Comparison of ENCODE assay signal across 17 mouse cellular contexts in genomic region chr6:47983936-47984335, GRCm38 (mm10). TPM values are rescaled to one million over a fixed set of nuclear protein-coding genes. Genes with fewer than 3 reads are reported as not detected.
DNase-seq lines count a peak whose midpoint lies in the region; ATAC-seq and TF ChIP-seq lines count a peak whose summit lies in the region.
"Had no signal": no experiment of that assay in that cellular context is flagged by ENCODE, and none has a peak within 500 bp of the region (broad histone marks: within the 10 kb centered on the region; RNA-seq: fewer than 3 reads in every experiment).

No protein-coding gene starts in this region.

- H3K9ac ChIP-seq in heart, embryonic 12.5 days: no peak overlapping the region
- H3K9ac ChIP-seq in ES-E14 (ENCODE audit: insufficient read depth, low read depth, low read length, poor library complexity, severe bottlenecking): no peak overlapping the region
- H3K9ac ChIP-seq in intestine, embryonic 15.5 days: no peak overlapping the region
- H3K9ac ChIP-seq in stomach, embryonic 16.5 days (ENCODE audit: low read length): no peak overlapping the region
- H3K9ac ChIP-seq: forebrain, embryonic 15.5 days; heart, embryonic 15.5 days; kidney, embryonic 15.5 days; liver, postnatal 0 days had no signal

- in situ Hi-C loops in ES-E14 (cut with MboI; ENCODE audit: low sequenced_read_pairs in 2 of 2, unreplicated experiment in 2 of 2): no loop called here

- ATAC-seq in heart, embryonic 12.5 days (ENCODE audit: insufficient number of reproducible peaks, low FRiP score): no peak
- ATAC-seq in intestine, embryonic 15.5 days: peak; percentile 53
- ATAC-seq in stomach, embryonic 16.5 days (ENCODE audit: insufficient read depth, low FRiP score): peak; percentile 37; the same call in 1 of the 2 replicates
- ATAC-seq: forebrain, embryonic 15.5 days; liver, postnatal 0 days had no signal

- peak; percentile 71 for DNase-seq in heart, adult 11 months
- peak; percentile 25 for DNase-seq in ES-E14 (ENCODE audit: low read depth, low spot score)
- DNase-seq in gastrocnemius, adult 18-20 months (ENCODE audit: low spot score): no peak
- DNase-seq in thymus, postnatal 4 days: no peak
- DNase-seq: adrenal gland, adult 2 months; gastrocnemius, adult 2 months; heart, adult 18-20 months; liver; liver, postnatal 0 days had no signal

- peaks cover 83% of the 10 kb centered on the region for H3K27me3 ChIP-seq in heart, embryonic 12.5 days (replicated peaks)
- H3K27me3 ChIP-seq in intestine, embryonic 15.5 days (replicated peaks): no peaks in the 10 kb centered on the region
- H3K27me3 ChIP-seq in stomach, embryonic 16.5 days (ENCODE audit: control insufficient read depth, insufficient read depth, low read length): no peaks in the 10 kb centered on the region
- H3K27me3 ChIP-seq: forebrain, embryonic 15.5 days; kidney, embryonic 15.5 days had no signal

- no peaks in the 10 kb centered on the region for H3K4me1 ChIP-seq in heart, embryonic 12.5 days (replicated peaks)
- H3K4me1 ChIP-seq in ES-E14 (ENCODE audit: control insufficient read depth in 2 of 2, insufficient read depth in 2 of 2, low read length in 2 of 2, poor library complexity in 1 of 2): peaks cover 4 to 7% of the 10 kb centered on the region in 2 experiments; a peak in 2 of 4 replicates
- H3K4me1 ChIP-seq in intestine, embryonic 15.5 days (replicated peaks): no peaks in the 10 kb centered on the region
- H3K4me1 ChIP-seq in stomach, embryonic 16.5 days (ENCODE audit: control insufficient read depth, insufficient read depth, low read length): no peaks in the 10 kb centered on the region
- H3K4me1 ChIP-seq: forebrain, embryonic 15.5 days; heart, embryonic 15.5 days; kidney, embryonic 15.5 days had no signal

- no peak overlapping the region for H3K4me3 ChIP-seq in heart, embryonic 12.5 days
- H3K4me3 ChIP-seq in ES-E14 (ENCODE audit: insufficient read depth in 1 of 2, low read depth in 1 of 2, low read length in 2 of 2, poor library complexity in 1 of 2, severe bottlenecking in 1 of 2): no peak overlapping the region
- H3K4me3 ChIP-seq in intestine, embryonic 15.5 days (replicated peaks): no peak overlapping the region
- no peak overlapping the region for H3K4me3 ChIP-seq in stomach, embryonic 16.5 days (replicated peaks; ENCODE audit: low read length)
- H3K4me3 ChIP-seq: embryonic facial prominence, embryonic 10.5 days; erythroblast, embryonic 14.5 days; forebrain, embryonic 15.5 days; gastrocnemius, adult 2 months; heart, embryonic 15.5 days; kidney, embryonic 15.5 days had no signal

- H3K4me2 ChIP-seq in heart, embryonic 12.5 days: no peak overlapping the region
- H3K4me2 ChIP-seq in intestine, embryonic 15.5 days (replicated peaks): no peak overlapping the region
- H3K4me2 ChIP-seq in stomach, embryonic 16.5 days (ENCODE audit: low read depth, low read length): no peak overlapping the region
- H3K4me2 ChIP-seq: forebrain, embryonic 15.5 days; heart, embryonic 15.5 days; kidney, embryonic 15.5 days had no signal

- H3K9me3 ChIP-seq in heart, embryonic 12.5 days (replicated peaks): 0 out of 2 replicates have a peak, but pooled peaks cover 8% of the 10 kb centered on the region
- H3K9me3 ChIP-seq in ES-E14 (ENCODE audit: control insufficient read depth, insufficient read depth, low read depth, low read length): no peaks in the 10 kb centered on the region
- H3K9me3 ChIP-seq in intestine, embryonic 15.5 days: no peaks in the 10 kb centered on the region
- no peaks in the 10 kb centered on the region for H3K9me3 ChIP-seq in stomach, embryonic 16.5 days (replicated peaks; ENCODE audit: control insufficient read depth, low read length)
- H3K9me3 ChIP-seq: embryonic facial prominence, embryonic 10.5 days; forebrain, embryonic 15.5 days; kidney, embryonic 15.5 days had no signal

- WGBS in heart, embryonic 12.5 days: 30% methylated on average over 2 of the region's 2 CpGs
- WGBS in intestine, embryonic 15.5 days: 13% methylated on average over 2 of the region's 2 CpGs
- 23% methylated on average over 2 of the region's 2 CpGs for WGBS in stomach, embryonic 16.5 days

- no peak overlapping the region for H3K27ac ChIP-seq in heart, embryonic 12.5 days (ENCODE audit: poor library complexity, severe bottlenecking)
- H3K27ac ChIP-seq in ES-E14 (ENCODE audit: insufficient read depth, low read depth, low read length, poor library complexity, severe bottlenecking): no peak overlapping the region
- no peak overlapping the region for H3K27ac ChIP-seq in intestine, embryonic 15.5 days
- H3K27ac ChIP-seq in stomach, embryonic 16.5 days (ENCODE audit: low read length): no peak overlapping the region; the same call in 1 of the 2 replicates
- H3K27ac ChIP-seq: embryonic facial prominence, embryonic 10.5 days; forebrain, embryonic 15.5 days; gastrocnemius, adult 2 months; heart, embryonic 15.5 days; kidney, embryonic 15.5 days had no signal

- no peaks in the 10 kb centered on the region for H3K36me3 ChIP-seq in heart, embryonic 12.5 days
- H3K36me3 ChIP-seq in ES-E14 (ENCODE audit: control insufficient read depth, insufficient read depth, low read length, poor library complexity, severe bottlenecking): no peaks in the 10 kb centered on the region
- H3K36me3 ChIP-seq in intestine, embryonic 15.5 days: no peaks in the 10 kb centered on the region
- H3K36me3 ChIP-seq in stomach, embryonic 16.5 days (ENCODE audit: control insufficient read depth, insufficient read depth, low read length): no peaks in the 10 kb centered on the region
- H3K36me3 ChIP-seq: embryonic facial prominence, embryonic 10.5 days; forebrain, embryonic 15.5 days; heart, embryonic 15.5 days; kidney, embryonic 15.5 days had no signal

TF ChIP-seq in ES-E14, 5 proteins besides CTCF, POLR2A, EP300 and RAD21:
- TF ChIP-seq ZC3H11A (IDR thresholded peaks at IDR 0.05; ENCODE audit: borderline replicate concordance, low read depth, low read length): no peak
- TF ChIP-seq MAFK (IDR thresholded peaks at IDR 0.05; ENCODE audit: insufficient read depth, low read depth, low read length): no peak
- no peak for TF ChIP-seq ZNF384 (IDR thresholded peaks at IDR 0.05; ENCODE audit: low read depth, low read length)
- no peak for TF ChIP-seq CHD2 (IDR thresholded peaks at IDR 0.05; ENCODE audit: low read depth, low read length)
- no peak for TF ChIP-seq HCFC1 (IDR thresholded peaks at IDR 0.05; ENCODE audit: borderline replicate concordance, insufficient read depth, low read length)

RNA-seq across cellular contexts. Expression of gene Zfp956, which starts 30.7 kb away (rescaled TPM):
- polyA plus RNA-seq in heart, embryonic 12.5 days (2016; fragmentation: Nextera tagmentation; extraction: Ambion mirVana): 2.8 and 3.1 TPM in 2 replicates
- total RNA-seq in ES-E14 (2012; rRNA removed): 8.6 and 10.9 TPM in 2 replicates
- 9.1 and 9.4 TPM in 2 replicates for polyA plus RNA-seq in intestine, embryonic 15.5 days (2015; fragmentation: Nextera tagmentation; extraction: Ambion mirVana)
- polyA plus RNA-seq in stomach, embryonic 16.5 days (2015; fragmentation: Nextera tagmentation; extraction: Ambion mirVana): 9.0 and 9.2 TPM in 2 replicates
- total RNA-seq in gastrocnemius, adult 18-20 months (2021): 1 to 10 TPM; 5.7 to 7.0 TPM

Comparison
In these comparisons a context has a peak if more than half of its experiments do, and no peak if none do; other contexts are left out.
1. DNase-seq: peak in heart, adult 11 months (single experiment) and ES-E14 (single experiment); none in gastrocnemius, adult 18-20 months (single experiment) and thymus, postnatal 4 days (single experiment).